Mouse (Mus musculus): ENCODE data around the gene Gm5244. TPM values are rescaled to one million over a fixed set of nuclear protein-coding genes. Genes with fewer than 3 reads are reported as not detected.

The Gm5244 gene
- polyA plus RNA-seq, 1 experiment from 2014 or later: not detected

DNA sequence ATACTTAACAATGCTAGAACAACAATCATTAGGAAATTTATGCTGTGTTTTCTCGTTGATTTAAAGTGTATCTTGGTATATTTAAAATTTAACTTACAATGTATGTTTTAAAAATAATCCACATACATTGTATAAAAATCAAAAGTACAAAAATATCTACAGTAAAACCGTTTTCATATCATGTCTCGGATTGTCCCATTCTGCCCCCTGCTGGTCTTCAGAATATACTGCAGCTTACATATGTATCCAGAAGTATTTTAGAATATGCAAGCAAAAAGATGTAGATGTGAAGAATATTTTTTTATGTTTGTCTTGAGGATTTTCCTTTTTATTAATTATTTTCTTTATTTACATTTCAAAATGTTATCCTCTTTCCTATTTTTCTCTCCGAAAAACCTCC is 26.1 kb upstream of the Gm5244 start:
- WGBS: 38% methylated on average over 4 of the region's 4 CpGs
- Histone ChIP-seq H3K27me3 (replicated peaks) (no peaks in the 10 kb centered on the region), H3K9ac (no peak overlapping the region), H3K36me3 (no peaks in the 10 kb centered on the region), H3K4me3 (no peak overlapping the region), H3K4me1 (no peaks in the 10 kb centered on the region), H3K9me3 (no peaks in the 10 kb centered on the region), H3K27ac (no peak overlapping the region), H3K4me2 (replicated peaks) (no peak overlapping the region)
- no peak for ATAC-seq (ENCODE audit: low FRiP score, low read depth)

DNA sequence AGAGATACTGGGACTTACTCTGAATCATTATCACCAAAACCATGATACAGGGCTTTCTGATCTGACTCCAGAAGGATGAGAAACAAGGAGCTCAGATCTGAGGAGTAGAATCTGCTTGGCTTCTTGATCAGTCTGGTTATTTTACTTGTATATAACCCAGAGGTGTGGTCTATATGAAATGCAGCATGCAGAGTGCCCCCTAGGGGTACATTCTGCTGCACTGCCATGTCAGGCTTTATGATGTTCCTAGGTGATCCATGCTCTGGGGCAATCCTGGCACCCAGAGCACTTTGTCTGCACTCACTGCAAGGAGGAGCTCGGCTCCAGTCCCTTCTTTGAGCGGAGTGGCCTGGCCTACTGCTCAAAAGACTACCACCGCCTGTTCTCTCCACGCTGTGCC is 21.9 kb upstream of the Gm5244 start:
- no peaks in the 10 kb centered on the region for H3K36me3 ChIP-seq
- WGBS: 76% methylated on average over 4 of the region's 4 CpGs
- no peak overlapping the region for H3K9ac ChIP-seq
- no peak overlapping the region for H3K27ac ChIP-seq
- no peaks in the 10 kb centered on the region for H3K9me3 ChIP-seq
- no peaks in the 10 kb centered on the region for H3K4me1 ChIP-seq
- no peaks in the 10 kb centered on the region for H3K27me3 ChIP-seq (replicated peaks)
- no peak overlapping the region for H3K4me3 ChIP-seq
- no peak overlapping the region for H3K4me2 ChIP-seq (replicated peaks)
- no peak for ATAC-seq (ENCODE audit: low FRiP score, low read depth)

DNA sequence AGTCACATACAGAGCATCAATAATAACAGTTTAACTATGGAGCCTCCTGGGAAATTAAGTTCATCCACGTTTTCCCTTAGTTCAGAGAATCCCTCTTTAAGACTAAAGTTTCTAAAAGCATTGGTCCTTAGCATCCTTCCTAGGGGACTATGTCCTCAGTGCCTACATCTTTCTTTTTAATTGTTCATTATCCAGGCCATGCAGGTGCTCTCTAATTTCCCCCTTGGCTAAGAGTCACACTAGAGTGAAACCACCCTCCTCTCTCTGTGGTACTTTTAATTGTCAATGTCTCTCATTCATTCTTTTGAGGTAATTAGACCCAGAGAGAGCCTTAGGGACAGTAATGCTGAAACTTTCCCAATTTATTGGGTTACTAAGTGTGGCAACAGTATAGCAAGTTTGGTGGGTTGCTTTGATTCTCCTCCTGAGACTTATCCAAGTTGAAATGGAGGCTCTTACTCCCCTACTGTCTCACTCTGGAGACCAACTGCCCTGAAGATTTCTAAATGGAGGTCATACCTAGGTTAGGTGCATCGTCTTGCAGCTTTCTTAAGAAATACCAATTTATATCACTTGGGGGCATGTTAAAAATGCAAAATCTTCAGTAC is 15.6 kb upstream of the Gm5244 start:
- 75% methylated on average over 2 of the region's 2 CpGs for WGBS
- H3K27me3 ChIP-seq (replicated peaks): no peaks in the 10 kb centered on the region

DNA sequence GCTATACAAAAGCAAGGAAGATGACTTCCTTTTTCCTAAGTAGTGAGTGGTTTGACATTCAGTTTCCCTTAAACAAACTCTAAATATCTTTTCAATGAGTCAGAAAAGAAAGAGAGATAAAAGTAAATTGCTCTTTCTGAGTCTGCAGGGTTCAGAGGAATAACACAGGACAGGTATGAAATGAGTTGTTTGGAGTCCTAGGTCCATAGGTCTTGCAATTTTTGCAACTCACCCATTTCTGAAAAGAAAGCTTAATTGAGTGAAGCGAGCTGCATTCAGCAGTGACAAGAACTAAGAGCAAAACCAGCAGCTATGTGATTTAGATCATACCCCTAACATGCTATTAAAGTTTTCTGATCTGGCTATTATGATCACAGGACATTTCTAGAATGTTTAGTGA is 14.9 kb upstream of the Gm5244 start:
- Histone ChIP-seq H3K27me3 (replicated peaks) (no peaks in the 10 kb centered on the region), H3K27ac (no peak overlapping the region), H3K4me2 (replicated peaks) (no peak overlapping the region), H3K4me1 (no peaks in the 10 kb centered on the region), H3K9ac (no peak overlapping the region), H3K9me3 (no peaks in the 10 kb centered on the region), H3K4me3 (no peak overlapping the region), H3K36me3 (no peaks in the 10 kb centered on the region)
- no peak for ATAC-seq (ENCODE audit: low FRiP score, low read depth)
- 76% methylated on average over 1 of the region's 1 CpGs for WGBS

More for the DNA sequence above, 15.6 kb upstream of the Gm5244 start:
- H3K27ac ChIP-seq: no peak overlapping the region
- no peaks in the 10 kb centered on the region for H3K4me1 ChIP-seq
- ATAC-seq (ENCODE audit: low FRiP score, low read depth): no peak
- H3K4me2 ChIP-seq (replicated peaks): no peak overlapping the region
- H3K4me3 ChIP-seq: no peak overlapping the region
- H3K9me3 ChIP-seq: no peaks in the 10 kb centered on the region
- H3K9ac ChIP-seq: no peak overlapping the region
- H3K36me3 ChIP-seq: no peaks in the 10 kb centered on the region

DNA sequence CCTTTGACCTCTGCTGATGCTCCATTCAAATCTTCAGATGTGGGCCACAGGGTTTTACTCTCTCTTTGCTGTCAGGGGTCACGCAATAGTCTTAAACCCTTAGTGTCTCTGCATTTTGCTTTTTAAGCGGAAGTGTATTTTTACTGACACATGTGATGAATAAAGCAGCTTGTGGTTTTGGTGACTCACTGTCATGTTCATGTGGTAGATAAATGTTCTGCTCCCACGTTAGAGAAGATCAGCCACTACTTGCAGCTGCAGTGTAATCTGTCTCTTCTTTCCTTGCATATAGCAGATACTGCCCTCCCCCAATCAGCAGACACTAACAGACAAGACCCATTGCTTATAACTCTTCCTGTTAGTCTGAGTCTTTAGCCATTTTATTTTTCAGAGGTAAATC is 12.9 kb upstream of the Gm5244 start:
- Histone ChIP-seq H3K9me3 (no peaks in the 10 kb centered on the region), H3K4me1 (no peaks in the 10 kb centered on the region), H3K27me3 (replicated peaks) (no peaks in the 10 kb centered on the region), H3K4me3 (no peak overlapping the region), H3K9ac (no peak overlapping the region), H3K36me3 (no peaks in the 10 kb centered on the region), H3K4me2 (replicated peaks) (no peak overlapping the region), H3K27ac (no peak overlapping the region)
- 85% methylated on average over 3 of the region's 3 CpGs for WGBS
- no peak for ATAC-seq (ENCODE audit: low FRiP score, low read depth)

DNA sequence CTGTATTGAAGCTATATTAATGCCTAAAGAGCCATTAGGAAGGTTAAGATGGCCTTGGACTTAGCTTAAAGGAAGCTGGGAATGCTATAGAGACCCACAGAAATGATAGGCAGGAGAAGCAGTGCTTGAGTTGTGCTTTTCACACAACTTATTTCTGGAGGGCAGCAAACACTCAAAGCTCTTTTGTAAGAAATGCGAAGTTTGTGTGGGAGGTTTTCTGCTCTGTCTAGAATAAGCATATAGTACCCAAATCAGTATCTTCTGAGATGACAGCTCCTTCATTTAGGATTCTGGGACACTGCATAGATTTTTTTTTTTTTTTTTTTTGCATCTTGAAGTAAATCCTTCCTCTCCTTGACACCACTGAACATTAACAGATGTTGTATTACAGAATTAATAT is 8.0 kb upstream of the Gm5244 start:
- Histone ChIP-seq H3K4me3 (no peak overlapping the region), H3K4me2 (replicated peaks) (no peak overlapping the region), H3K9ac (no peak overlapping the region), H3K4me1 (no peaks in the 10 kb centered on the region), H3K36me3 (no peaks in the 10 kb centered on the region), H3K27me3 (replicated peaks) (no peaks in the 10 kb centered on the region), H3K9me3 (no peaks in the 10 kb centered on the region), H3K27ac (no peak overlapping the region)
- no peak for ATAC-seq (ENCODE audit: low FRiP score, low read depth)
- 95% methylated on average over 1 of the region's 1 CpGs for WGBS

DNA sequence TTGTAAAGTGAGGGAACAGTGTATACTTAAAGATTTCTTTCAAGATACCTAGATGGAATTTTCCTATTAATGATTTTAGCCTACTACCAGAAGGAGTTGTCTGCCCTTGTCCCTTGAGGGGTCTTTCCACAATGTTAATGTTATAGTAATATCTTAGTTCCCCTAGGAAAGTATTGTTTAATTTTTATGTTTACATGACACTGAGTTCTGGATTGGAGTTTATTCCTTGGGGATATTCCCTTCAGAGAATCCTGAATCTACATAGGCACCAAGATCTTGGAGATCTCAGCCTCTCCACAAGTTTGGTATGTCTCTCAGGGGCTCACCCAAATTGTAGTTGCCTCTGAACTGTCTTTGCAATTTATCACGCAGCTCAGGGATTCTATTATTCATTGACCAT is 10.5 kb downstream of the Gm5244 start, which contains the start of gene Olfr1444:
Gene Olfr1444, plus strand, starts transcription at position 301 of the 400 bp plus-strand sequence.
- H3K4me3 ChIP-seq: no peak within 1 kb of the TSS
- no peak within 1 kb of the TSS for H3K27ac ChIP-seq
- 67% methylated on average over 1 of the region's 1 CpGs for WGBS
- H3K9ac ChIP-seq: no peak within 1 kb of the TSS
- no peaks in the 10 kb centered on the region for H3K9me3 ChIP-seq
- no peak for ATAC-seq (ENCODE audit: low FRiP score, low read depth)
- H3K4me2 ChIP-seq (replicated peaks): no peak within 1 kb of the TSS
- H3K36me3 ChIP-seq: no peaks in the 10 kb centered on the region
- no peaks in the 10 kb centered on the region for H3K4me1 ChIP-seq
- no peaks in the 10 kb centered on the region for H3K27me3 ChIP-seq (replicated peaks)

DNA sequence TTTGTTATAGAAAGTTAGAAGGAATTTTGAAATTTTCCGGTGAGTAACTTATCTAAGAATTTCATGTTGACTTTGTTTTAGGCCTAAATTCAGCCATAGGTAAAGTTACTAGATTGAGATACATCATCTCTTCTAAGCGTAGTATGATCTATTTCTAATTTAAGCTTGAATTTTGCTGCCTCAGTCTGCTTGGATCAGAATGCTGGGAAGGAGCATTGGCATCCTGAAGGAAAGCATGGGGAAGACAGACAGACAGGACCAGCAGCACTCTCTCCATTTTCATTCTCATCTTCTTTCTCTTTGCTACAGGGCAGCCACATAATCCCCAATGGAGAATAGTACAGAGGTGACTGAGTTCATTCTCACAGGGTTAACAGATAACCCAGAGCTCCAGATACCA is 37.1 kb downstream of the Gm5244 start, which contains the start of gene Olfr1445:
Gene Olfr1445, plus strand, starts transcription at position 301 of the 400 bp plus-strand sequence.
- Histone ChIP-seq H3K4me3 (no peak within 1 kb of the TSS), H3K27ac (no peak within 1 kb of the TSS), H3K9me3 (no peaks in the 10 kb centered on the region), H3K9ac (no peak within 1 kb of the TSS), H3K27me3 (replicated peaks) (no peaks in the 10 kb centered on the region), H3K4me1 (no peaks in the 10 kb centered on the region), H3K36me3 (no peaks in the 10 kb centered on the region), H3K4me2 (replicated peaks) (no peak within 1 kb of the TSS)
- no peak for ATAC-seq (ENCODE audit: low FRiP score, low read depth)
- 91% methylated on average over 2 of the region's 2 CpGs for WGBS

DNA sequence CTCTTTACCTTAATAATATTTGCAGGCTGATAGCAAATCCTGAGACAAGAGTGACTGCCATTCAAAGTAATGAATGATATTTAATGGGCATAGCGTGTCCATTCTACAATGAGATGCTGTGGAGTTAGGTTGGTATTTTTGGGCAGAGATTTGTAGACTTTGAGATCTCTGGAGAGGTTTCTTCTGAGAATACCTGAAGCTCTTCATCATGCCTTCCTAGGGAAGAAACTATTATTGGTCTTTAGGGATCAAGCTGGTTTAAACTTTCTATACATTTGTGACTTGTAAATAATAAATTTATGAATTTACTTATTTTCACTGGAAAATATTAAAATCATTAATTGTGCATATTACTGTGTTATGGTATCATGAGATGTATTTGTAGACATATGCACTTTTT is 46.9 kb downstream of the Gm5244 start, which contains the start of gene Olfr1446:
Gene Olfr1446, minus strand, starts transcription at position 101 of the 400 bp plus-strand sequence.
- 69% methylated on average over 1 of the region's 1 CpGs for WGBS
- no peaks in the 10 kb centered on the region for H3K36me3 ChIP-seq
- no peak for ATAC-seq (ENCODE audit: low FRiP score, low read depth)

More for the DNA sequence above, 46.9 kb downstream of the Gm5244 start, which contains the start of gene Olfr1446:
- no peaks in the 10 kb centered on the region for H3K4me1 ChIP-seq
- no peaks in the 10 kb centered on the region for H3K27me3 ChIP-seq (replicated peaks)
- H3K27ac ChIP-seq: no peak within 1 kb of the TSS
- no peak within 1 kb of the TSS for H3K4me3 ChIP-seq
- H3K9me3 ChIP-seq: no peaks in the 10 kb centered on the region; the same call in 1 of the 2 replicates
- H3K4me2 ChIP-seq (replicated peaks): no peak within 1 kb of the TSS
- no peak within 1 kb of the TSS for H3K9ac ChIP-seq

Other genes starting within 250 kb of the Gm5244 start
- not detected in 2 replicates for gene Gm4952, start 246.7 kb upstream of the Gm5244 start, polyA plus RNA-seq (2016; fragmentation: Nextera tagmentation; extraction: Ambion mirVana)
- not detected in 2 replicates for gene Glyat, start 213.4 kb upstream of the Gm5244 start, polyA plus RNA-seq (2016; fragmentation: Nextera tagmentation; extraction: Ambion mirVana)
- not detected in 2 replicates for gene Olfr1442, start 176.2 kb upstream of the Gm5244 start, polyA plus RNA-seq (2016; fragmentation: Nextera tagmentation; extraction: Ambion mirVana)
- gene Olfr1443, start 168.6 kb upstream of the Gm5244 start, polyA plus RNA-seq (2016; fragmentation: Nextera tagmentation; extraction: Ambion mirVana): not detected in 2 replicates
- not detected in 2 replicates for gene Keg1, start 150.9 kb upstream of the Gm5244 start, polyA plus RNA-seq (2016; fragmentation: Nextera tagmentation; extraction: Ambion mirVana)
- gene Cntf, start 81.0 kb upstream of the Gm5244 start, polyA plus RNA-seq (2016; fragmentation: Nextera tagmentation; extraction: Ambion mirVana): 1.5 and 1.6 TPM in 2 replicates
- 19.3 and 19.9 TPM in 2 replicates for gene Zfp91, start 50.6 kb upstream of the Gm5244 start, polyA plus RNA-seq (2016; fragmentation: Nextera tagmentation; extraction: Ambion mirVana)
- gene Lpxn, start 50.5 kb upstream of the Gm5244 start, polyA plus RNA-seq (2016; fragmentation: Nextera tagmentation; extraction: Ambion mirVana): 1.3 and 1.4 TPM in 2 replicates
- not detected in 2 replicates for gene Olfr1444, start 10.6 kb downstream of the Gm5244 start, polyA plus RNA-seq (2016; fragmentation: Nextera tagmentation; extraction: Ambion mirVana)
- gene Olfr1445, start 37.2 kb downstream of the Gm5244 start, polyA plus RNA-seq (2016; fragmentation: Nextera tagmentation; extraction: Ambion mirVana): not detected in 2 replicates
- gene Olfr1446, start 46.8 kb downstream of the Gm5244 start, polyA plus RNA-seq (2016; fragmentation: Nextera tagmentation; extraction: Ambion mirVana): not detected in 2 replicates
- not detected in 2 replicates for gene Olfr1447, start 57.1 kb downstream of the Gm5244 start, polyA plus RNA-seq (2016; fragmentation: Nextera tagmentation; extraction: Ambion mirVana)
- not detected in 2 replicates for gene Olfr1448, start 77.7 kb downstream of the Gm5244 start, polyA plus RNA-seq (2016; fragmentation: Nextera tagmentation; extraction: Ambion mirVana)
- gene Olfr1449, start 84.2 kb downstream of the Gm5244 start, polyA plus RNA-seq (2016; fragmentation: Nextera tagmentation; extraction: Ambion mirVana): not detected in 2 replicates
- not detected in 2 replicates for gene Olfr1450, start 103.6 kb downstream of the Gm5244 start, polyA plus RNA-seq (2016; fragmentation: Nextera tagmentation; extraction: Ambion mirVana)
- gene Olfr1451, start 148.3 kb downstream of the Gm5244 start, polyA plus RNA-seq (2016; fragmentation: Nextera tagmentation; extraction: Ambion mirVana): not detected in 2 replicates
- gene Olfr1453, start 181.6 kb downstream of the Gm5244 start, polyA plus RNA-seq (2016; fragmentation: Nextera tagmentation; extraction: Ambion mirVana): not detected in 2 replicates
- not detected in 2 replicates for gene Olfr1454, start 213.9 kb downstream of the Gm5244 start, polyA plus RNA-seq (2016; fragmentation: Nextera tagmentation; extraction: Ambion mirVana)

Data from neural tube, embryonic 12.5 days (tissue).